ENCODE assay signal across 10 mouse cellular contexts in the genomic region with DNA sequence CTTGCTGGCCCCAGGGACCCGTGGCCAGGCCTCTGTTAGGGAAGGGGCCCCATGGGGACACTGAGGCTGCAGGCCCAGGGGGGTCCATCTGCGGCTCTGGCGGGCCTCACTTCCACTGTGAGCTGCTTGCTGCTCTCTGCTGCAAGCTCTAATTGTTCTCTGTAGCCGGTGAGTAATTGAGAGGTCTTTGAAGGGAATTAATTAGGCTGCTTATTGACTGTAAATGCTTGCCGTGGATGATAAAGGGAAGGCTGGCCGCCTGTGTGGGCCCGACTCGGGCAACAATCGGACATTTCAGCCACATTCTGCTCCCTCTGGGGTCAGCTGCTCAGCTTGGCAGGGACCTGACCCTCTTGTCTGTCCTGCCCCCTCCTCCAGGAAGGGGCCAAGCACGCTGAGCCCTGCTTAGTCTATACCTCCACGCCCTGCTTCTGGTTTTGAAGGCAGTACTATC. TPM values are rescaled to one million over a fixed set of nuclear protein-coding genes. Genes with fewer than 3 reads are reported as not detected.
DNase-seq lines count a peak whose midpoint lies in the region; ATAC-seq and TF ChIP-seq lines count a peak whose summit lies in the region.
"Had no signal": no experiment of that assay in that cellular context is flagged by ENCODE, and none has a peak within 500 bp of the region (broad histone marks: within the 10 kb centered on the region; RNA-seq: fewer than 3 reads in every experiment).

No protein-coding gene starts in this region.

- peak overlapping the region; percentile 49; the same call in 1 of the 2 replicates for H3K4me2 ChIP-seq in midbrain, embryonic 11.5 days

- H3K36me3 ChIP-seq in ES-E14 (ENCODE audit: control insufficient read depth, insufficient read depth, low read length, poor library complexity, severe bottlenecking), result no peaks in the 10 kb centered on the region
- H3K36me3 ChIP-seq in hindbrain, embryonic 10.5 days, result no peaks in the 10 kb centered on the region
- H3K36me3 ChIP-seq in midbrain, embryonic 11.5 days (ENCODE audit: control insufficient read depth, insufficient read depth, low read length), result no peaks in the 10 kb centered on the region

- peak overlapping the region; percentile 27 to 55 for H3K4me3 ChIP-seq in ES-E14 (ENCODE audit: insufficient read depth in 1 of 2, low read depth in 1 of 2, low read length in 2 of 2, poor library complexity in 1 of 2, severe bottlenecking in 1 of 2)
- H3K4me3 ChIP-seq in hindbrain, embryonic 10.5 days, result peak overlapping the region; percentile 44
- no peak overlapping the region for H3K4me3 ChIP-seq in midbrain, embryonic 11.5 days (ENCODE audit: low read depth, low read length)

- peaks cover 7 to 23% of the 10 kb centered on the region in 2 experiments; a peak in 3 of 4 replicates for H3K4me1 ChIP-seq in ES-E14 (ENCODE audit: control insufficient read depth in 2 of 2, insufficient read depth in 2 of 2, low read length in 2 of 2, poor library complexity in 1 of 2)
- H3K4me1 ChIP-seq in hindbrain, embryonic 10.5 days (replicated peaks), result peaks cover 44% of the 10 kb centered on the region
- H3K4me1 ChIP-seq in midbrain, embryonic 11.5 days (ENCODE audit: control insufficient read depth, insufficient read depth, low read length), result peaks cover 34% of the 10 kb centered on the region

- peak overlapping the region; percentile 54; the same call in 1 of the 2 replicates for H3K9ac ChIP-seq in ES-E14 (ENCODE audit: insufficient read depth, low read depth, low read length, poor library complexity, severe bottlenecking)
- peak overlapping the region; percentile 54 for H3K9ac ChIP-seq in midbrain, embryonic 11.5 days (ENCODE audit: low read length)

- H3K27ac ChIP-seq in ES-E14 (ENCODE audit: insufficient read depth, low read depth, low read length, poor library complexity, severe bottlenecking), result peak overlapping the region; percentile 95
- peak overlapping the region; percentile 82 for H3K27ac ChIP-seq in hindbrain, embryonic 10.5 days
- H3K27ac ChIP-seq in midbrain, embryonic 11.5 days (ENCODE audit: low read depth, low read length), result peak overlapping the region; percentile 63
- H3K27ac ChIP-seq: macrophage had no signal

- DNase-seq in embryo, embryonic 10 days (ENCODE audit: low spot score), result peak; percentile 41
- DNase-seq in embryo, embryonic 9.5 days (ENCODE audit: extremely low spot score), result no peak
- DNase-seq in ES-E14 (ENCODE audit: low read depth, low spot score), result no peak
- DNase-seq in hindbrain, embryonic 10.5 days (ENCODE audit: low spot score), result peak; percentile 47
- peak; percentile 93 for DNase-seq in midbrain, embryonic 11.5 days (ENCODE audit: low spot score, missing footprints)
- no peak for DNase-seq in spleen, postnatal 10 days (ENCODE audit: low spot score in 2 of 2)
- DNase-seq in layer of hippocampus, adult 9-11 months, result no peak

- in situ Hi-C loops in ES-E14 (cut with MboI; ENCODE audit: low sequenced_read_pairs in 2 of 2, unreplicated experiment in 2 of 2), result no loop called here

- peak; percentile 33 for ATAC-seq in midbrain, embryonic 11.5 days (ENCODE audit: low FRiP score)
- no peak for ATAC-seq in megakaryocyte, adult 5-6 weeks (ENCODE audit: poor library complexity, severe bottlenecking)

- 1% methylated on average over 11 of the region's 11 CpGs for WGBS in hindbrain, embryonic 10.5 days
- WGBS in midbrain, embryonic 11.5 days, result 5% methylated on average over 11 of the region's 11 CpGs

- H3K27me3 ChIP-seq in hindbrain, embryonic 10.5 days (ENCODE audit: insufficient read depth, poor library complexity, severe bottlenecking), result peaks cover 90% of the 10 kb centered on the region
- H3K27me3 ChIP-seq in midbrain, embryonic 11.5 days (ENCODE audit: control insufficient read depth, insufficient read depth, low read length), result peaks cover 5% of the 10 kb centered on the region

- H3K9me3 ChIP-seq in ES-E14 (ENCODE audit: control insufficient read depth, insufficient read depth, low read depth, low read length), result no peaks in the 10 kb centered on the region
- H3K9me3 ChIP-seq in hindbrain, embryonic 10.5 days, result no peaks in the 10 kb centered on the region
- H3K9me3 ChIP-seq in midbrain, embryonic 11.5 days (ENCODE audit: control insufficient read depth, low read length), result no peaks in the 10 kb centered on the region

TF ChIP-seq in ES-E14, 5 proteins besides CTCF, POLR2A, EP300 and RAD21:
- TF ChIP-seq ZC3H11A (IDR thresholded peaks at IDR 0.05; ENCODE audit: borderline replicate concordance, low read depth, low read length) (no peak), MAFK (IDR thresholded peaks at IDR 0.05; ENCODE audit: insufficient read depth, low read depth, low read length) (no peak), HCFC1 (IDR thresholded peaks at IDR 0.05; ENCODE audit: borderline replicate concordance, insufficient read depth, low read length) (no peak), ZNF384 (IDR thresholded peaks at IDR 0.05; ENCODE audit: low read depth, low read length) (no peak), CHD2 (IDR thresholded peaks at IDR 0.05; ENCODE audit: low read depth, low read length) (no peak)

RNA-seq across cellular contexts. Expression of gene Tha1, which starts 16.6 kb away (rescaled TPM):
- 1.2 and 3.1 TPM in 2 replicates for total RNA-seq in ES-E14 (2012; rRNA removed)
- polyA plus RNA-seq in hindbrain, embryonic 10.5 days (2016; fragmentation: Nextera tagmentation; extraction: Ambion mirVana), result 3.5 and 3.8 TPM in 2 replicates
- 1.7 and 2.4 TPM in 2 replicates for polyA plus RNA-seq in midbrain, embryonic 11.5 days (2014; fragmentation: Nextera tagmentation; extraction: Ambion mirVana)
- 1.4 and 1.8 TPM in 2 replicates for total RNA-seq in megakaryocyte, adult 5-6 weeks (2015)
- total RNA-seq in megakaryocyte, adult 5-6 weeks (2017), result 0.89 and 1.1 TPM in 2 replicates

RNA-seq across cellular contexts. Expression of gene Tmem235, which starts 29.4 kb away (rescaled TPM):
- 0.36 and 0.58 TPM in 2 replicates for total RNA-seq in ES-E14 (2012; rRNA removed)
- not detected in 2 replicates for polyA plus RNA-seq in hindbrain, embryonic 10.5 days (2016; fragmentation: Nextera tagmentation; extraction: Ambion mirVana)
- polyA plus RNA-seq in midbrain, embryonic 11.5 days (2014; fragmentation: Nextera tagmentation; extraction: Ambion mirVana), result not detected in 2 replicates
- total RNA-seq in megakaryocyte, adult 5-6 weeks (2015), result not detected in 2 replicates
- not detected in 2 replicates for total RNA-seq in megakaryocyte, adult 5-6 weeks (2017)
- total RNA-seq: heart, postnatal 25 days had no signal
- polyA plus RNA-seq: macrophage had no signal

RNA-seq across cellular contexts. Expression of gene Birc5, which starts 40.9 kb away (rescaled TPM):
- 125 and 166 TPM in 2 replicates for total RNA-seq in ES-E14 (2012; rRNA removed)
- polyA plus RNA-seq in hindbrain, embryonic 10.5 days (2016; fragmentation: Nextera tagmentation; extraction: Ambion mirVana), result 338 and 392 TPM in 2 replicates
- 346 and 363 TPM in 2 replicates for polyA plus RNA-seq in midbrain, embryonic 11.5 days (2014; fragmentation: Nextera tagmentation; extraction: Ambion mirVana)
- total RNA-seq in megakaryocyte, adult 5-6 weeks (2015), result 220 and 258 TPM in 2 replicates
- total RNA-seq in megakaryocyte, adult 5-6 weeks (2017), result 232 and 240 TPM in 2 replicates

Comparison
In these comparisons a context has a peak if more than half of its experiments do, and no peak if none do; other contexts are left out.
1. DNase-seq: peak in embryo, embryonic 10 days (single experiment), hindbrain, embryonic 10.5 days (single experiment) and midbrain, embryonic 11.5 days (single experiment); none in embryo, embryonic 9.5 days (single experiment), ES-E14 (single experiment), spleen, postnatal 10 days (0 of 2) and layer of hippocampus, adult 9-11 months (single experiment).
2. Peak in every context shown above with its lines, with median percentiles within 50 percentile points of each other: H3K27ac ChIP-seq.